13 mouse cellular contexts compared by ENCODE assay signal in the genomic region with DNA sequence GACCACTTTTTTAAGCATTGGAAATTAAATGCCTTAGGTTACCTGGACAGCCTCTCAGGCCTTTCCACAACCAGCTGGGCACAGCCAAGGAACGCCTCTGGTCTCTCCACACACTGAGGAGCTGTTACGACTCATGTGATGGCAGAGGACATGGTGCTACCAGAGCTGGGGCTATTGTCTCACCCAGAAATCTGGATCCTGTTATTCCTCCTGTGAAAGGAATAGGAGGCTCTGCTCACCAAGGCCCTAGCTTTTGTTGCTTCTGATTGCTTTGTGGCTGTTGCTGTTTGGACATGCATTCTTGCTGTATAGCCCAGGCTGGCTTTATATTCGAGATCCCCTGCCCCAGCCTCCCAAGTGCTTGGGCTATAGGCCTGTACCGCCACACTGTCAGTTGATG. TPM values are rescaled to one million over a fixed set of nuclear protein-coding genes. Genes with fewer than 3 reads are reported as not detected.
DNase-seq lines count a peak whose midpoint lies in the region; ATAC-seq and TF ChIP-seq lines count a peak whose summit lies in the region.
"Had no signal": no experiment of that assay in that cellular context is flagged by ENCODE, and none has a peak within 500 bp of the region (broad histone marks: within the 10 kb centered on the region; RNA-seq: fewer than 3 reads in every experiment).

No protein-coding gene starts in this region.

- no peak overlapping the region for H3ac ChIP-seq in myocyte (ENCODE audit: control insufficient read depth, insufficient read length)

- intact Hi-C loops in heart, postnatal 25 days (cut with DNase I), result loop anchor here (2.0 kb wide), 1 partner anchor 33 kb away; no protein-coding TSS in a partner anchor

- no peaks in the 10 kb centered on the region for H3K27me3 ChIP-seq in heart, embryonic 12.5 days (replicated peaks)
- no peaks in the 10 kb centered on the region for H3K27me3 ChIP-seq in kidney, embryonic 16.5 days (ENCODE audit: insufficient read depth, low read length)
- H3K27me3 ChIP-seq in embryonic facial prominence, embryonic 10.5 days (replicated peaks; ENCODE audit: low read depth, poor library complexity, severe bottlenecking), result no peaks in the 10 kb centered on the region
- H3K27me3 ChIP-seq in myocyte (ENCODE audit: control insufficient read depth, insufficient read depth, insufficient read length), result no peaks in the 10 kb centered on the region
- H3K27me3 ChIP-seq: midbrain, embryonic 15.5 days had no signal

- no peak for ATAC-seq in heart, embryonic 12.5 days (ENCODE audit: insufficient number of reproducible peaks, low FRiP score)
- ATAC-seq in kidney, embryonic 16.5 days (ENCODE audit: low FRiP score, low TSS enrichment), result no peak
- ATAC-seq: forebrain, embryonic 16.5 days; midbrain, embryonic 15.5 days had no signal

- peaks cover 63% of the 10 kb centered on the region for H3K79me2 ChIP-seq in myocyte (ENCODE audit: control insufficient read depth, insufficient read depth)

- 0 out of 2 replicates have a peak overlapping the region, but pooled peaks have one; percentile 85 for H3K27ac ChIP-seq in heart, embryonic 12.5 days (ENCODE audit: poor library complexity, severe bottlenecking)
- H3K27ac ChIP-seq in kidney, embryonic 16.5 days (ENCODE audit: low read length), result peak overlapping the region; percentile 81
- H3K27ac ChIP-seq in embryonic facial prominence, embryonic 10.5 days (replicated peaks), result peak overlapping the region; percentile 66

- H3K4me2 ChIP-seq in heart, embryonic 12.5 days, result no peak overlapping the region
- H3K4me2 ChIP-seq in kidney, embryonic 16.5 days (replicated peaks; ENCODE audit: low read depth, low read length), result no peak overlapping the region
- H3K4me2 ChIP-seq in myocyte (ENCODE audit: low read depth), result peak overlapping the region; percentile 98
- H3K4me2 ChIP-seq: midbrain, embryonic 15.5 days had no signal

- peaks cover 10% of the 10 kb centered on the region; the same call in 1 of the 2 replicates for H3K36me3 ChIP-seq in heart, embryonic 12.5 days
- H3K36me3 ChIP-seq in kidney, embryonic 16.5 days (ENCODE audit: insufficient read depth, low read length), result 0 out of 2 replicates have a peak, but pooled peaks cover 6% of the 10 kb centered on the region
- H3K36me3 ChIP-seq in embryonic facial prominence, embryonic 10.5 days (replicated peaks), result peaks cover 6% of the 10 kb centered on the region
- no peaks in the 10 kb centered on the region for H3K36me3 ChIP-seq in myocyte (ENCODE audit: control insufficient read depth, insufficient read depth)
- H3K36me3 ChIP-seq: midbrain, embryonic 15.5 days had no signal

- no peak for DNase-seq in heart, postnatal 25 days (ENCODE audit: low spot score)
- DNase-seq in kidney, adult 8-10 months, result no peak
- DNase-seq in embryonic facial prominence, embryonic 10.5 days (ENCODE audit: low spot score), result no peak
- no peak for DNase-seq in yolk sac, embryonic 10.5 days (ENCODE audit: low spot score)
- no peak for DNase-seq in cerebellum, postnatal 14 days
- DNase-seq: cerebellum, adult 11 months; kidney, postnatal 10 days; lung, adult 2 months had no signal

- no peak for TF ChIP-seq POLR2A in myocyte (IDR thresholded peaks at IDR 0.05; ENCODE audit: insufficient read length, low read depth)

- H3K9me3 ChIP-seq in heart, embryonic 12.5 days (replicated peaks), result no peaks in the 10 kb centered on the region
- H3K9me3 ChIP-seq in kidney, embryonic 16.5 days (ENCODE audit: low read length), result no peaks in the 10 kb centered on the region
- H3K9me3 ChIP-seq in embryonic facial prominence, embryonic 10.5 days, result no peaks in the 10 kb centered on the region
- H3K9me3 ChIP-seq: midbrain, embryonic 15.5 days had no signal

- H3K9ac ChIP-seq in heart, embryonic 12.5 days, result no peak overlapping the region
- 0 out of 2 replicates have a peak overlapping the region, but pooled peaks have one; percentile 12 for H3K9ac ChIP-seq in kidney, embryonic 16.5 days (replicated peaks; ENCODE audit: low read length)
- H3K9ac ChIP-seq: midbrain, embryonic 15.5 days had no signal

- no peak overlapping the region for H3K4me3 ChIP-seq in heart, embryonic 12.5 days
- H3K4me3 ChIP-seq in kidney, embryonic 16.5 days (ENCODE audit: low read length), result no peak overlapping the region
- no peak overlapping the region for H3K4me3 ChIP-seq in embryonic facial prominence, embryonic 10.5 days
- peak overlapping the region; percentile 26 for H3K4me3 ChIP-seq in myocyte
- H3K4me3 ChIP-seq: midbrain, embryonic 15.5 days had no signal

- 79% methylated on average over 4 of the region's 4 CpGs for WGBS in heart, embryonic 12.5 days
- WGBS in kidney, embryonic 16.5 days, result 78% methylated on average over 4 of the region's 4 CpGs
- 76% methylated on average over 4 of the region's 4 CpGs for WGBS in embryonic facial prominence, embryonic 10.5 days

- H3K4me1 ChIP-seq in heart, embryonic 12.5 days (replicated peaks), result peaks cover 46% of the 10 kb centered on the region
- H3K4me1 ChIP-seq in kidney, embryonic 16.5 days (ENCODE audit: insufficient read depth, low read length), result peaks cover 36% of the 10 kb centered on the region
- H3K4me1 ChIP-seq in embryonic facial prominence, embryonic 10.5 days, result peaks cover 51% of the 10 kb centered on the region
- H3K4me1 ChIP-seq: midbrain, embryonic 15.5 days had no signal

TF ChIP-seq in myocyte, 11 proteins besides CTCF, POLR2A, EP300 and RAD21:
- TF ChIP-seq REST (IDR thresholded peaks at IDR 0.05; ENCODE audit: insufficient read depth, insufficient read length), result no peak
- TF ChIP-seq SRF (IDR thresholded peaks at IDR 0.05; ENCODE audit: control insufficient read depth, insufficient read length, low read depth), result no peak
- no peak for TF ChIP-seq POLR2AphosphoS2 (IDR thresholded peaks at IDR 0.05; ENCODE audit: insufficient read length, low read depth)
- no peak for TF ChIP-seq MYOG (IDR thresholded peaks at IDR 0.05; ENCODE audit: control insufficient read depth in 1 of 3, insufficient read depth in 1 of 3, insufficient read length in 2 of 3, low read depth in 2 of 3)

RNA-seq across cellular contexts. Expression of a gene that starts 19.5 kb away (rescaled TPM):
- not detected in 2 replicates for polyA plus RNA-seq in heart, embryonic 12.5 days (2016; fragmentation: Nextera tagmentation; extraction: Ambion mirVana)
- total RNA-seq in heart, postnatal 25 days (2021), result not detected
- polyA plus RNA-seq in kidney, embryonic 16.5 days (2015; fragmentation: Nextera tagmentation; extraction: Ambion mirVana), result not detected in 2 replicates
- polyA plus RNA-seq in embryonic facial prominence, embryonic 10.5 days (2016; fragmentation: Nextera tagmentation; extraction: Ambion mirVana), result 0.22 TPM in 1 of 2 replicates, not detected in the other
- 110 TPM for polyA plus RNA-seq in myocyte (2012; fragmentation: generic; extraction: Trizol)

RNA-seq across cellular contexts. Expression of a gene that starts 29.2 kb away (rescaled TPM):
- polyA plus RNA-seq in heart, embryonic 12.5 days (2016; fragmentation: Nextera tagmentation; extraction: Ambion mirVana), result 0.69 and 1.0 TPM in 2 replicates
- 1 to 10 TPM; 1.1 to 1.7 TPM for total RNA-seq in heart, postnatal 25 days (2021)
- 30.4 and 35.0 TPM in 2 replicates for polyA plus RNA-seq in kidney, embryonic 16.5 days (2015; fragmentation: Nextera tagmentation; extraction: Ambion mirVana)
- 1.1 and 1.3 TPM in 2 replicates for polyA plus RNA-seq in embryonic facial prominence, embryonic 10.5 days (2016; fragmentation: Nextera tagmentation; extraction: Ambion mirVana)
- 2.4 TPM for polyA plus RNA-seq in myocyte (2012; fragmentation: generic; extraction: Trizol)

RNA-seq across cellular contexts. Expression of a gene that starts 34.7 kb away (rescaled TPM):
- polyA plus RNA-seq in heart, embryonic 12.5 days (2016; fragmentation: Nextera tagmentation; extraction: Ambion mirVana), result 13.8 and 16.1 TPM in 2 replicates
- total RNA-seq in heart, postnatal 25 days (2021), result 10 to 100 TPM; 22.3 to 23.8 TPM
- polyA plus RNA-seq in kidney, embryonic 16.5 days (2015; fragmentation: Nextera tagmentation; extraction: Ambion mirVana), result 35.9 and 37.8 TPM in 2 replicates
- 13.2 and 13.5 TPM in 2 replicates for polyA plus RNA-seq in embryonic facial prominence, embryonic 10.5 days (2016; fragmentation: Nextera tagmentation; extraction: Ambion mirVana)
- 141 TPM for polyA plus RNA-seq in myocyte (2012; fragmentation: generic; extraction: Trizol)

RNA-seq across cellular contexts. Expression of a gene that starts 35.3 kb away (rescaled TPM):
- polyA plus RNA-seq in heart, embryonic 12.5 days (2016; fragmentation: Nextera tagmentation; extraction: Ambion mirVana), result 21.6 and 26.3 TPM in 2 replicates
- 10 to 100 TPM; 13.2 to 17.2 TPM for total RNA-seq in heart, postnatal 25 days (2021)
- polyA plus RNA-seq in kidney, embryonic 16.5 days (2015; fragmentation: Nextera tagmentation; extraction: Ambion mirVana), result 41.1 and 45.6 TPM in 2 replicates
- polyA plus RNA-seq in embryonic facial prominence, embryonic 10.5 days (2016; fragmentation: Nextera tagmentation; extraction: Ambion mirVana), result 43.1 and 45.0 TPM in 2 replicates
- 34.2 TPM for polyA plus RNA-seq in myocyte (2012; fragmentation: generic; extraction: Trizol)

RNA-seq across cellular contexts. Expression of a gene that starts 35.8 kb away (rescaled TPM):
- polyA plus RNA-seq in heart, embryonic 12.5 days (2016; fragmentation: Nextera tagmentation; extraction: Ambion mirVana), result not detected in 2 replicates
- total RNA-seq in heart, postnatal 25 days (2021), result not detected
- 0.60 and 0.71 TPM in 2 replicates for polyA plus RNA-seq in kidney, embryonic 16.5 days (2015; fragmentation: Nextera tagmentation; extraction: Ambion mirVana)
- polyA plus RNA-seq in embryonic facial prominence, embryonic 10.5 days (2016; fragmentation: Nextera tagmentation; extraction: Ambion mirVana), result 0.17 TPM in 1 of 2 replicates, not detected in the other
- 0.30 TPM for polyA plus RNA-seq in myocyte (2012; fragmentation: generic; extraction: Trizol)
- polyA plus RNA-seq: forebrain, embryonic 16.5 days; midbrain, embryonic 15.5 days had no signal

Comparison
In these comparisons a context has a peak if more than half of its experiments do, and no peak if none do; other contexts are left out.
1. RNA of a gene that starts 19.5 kb away (polyA plus RNA-seq): 110 TPM in myocyte (single experiment); 0.22 TPM in embryonic facial prominence, embryonic 10.5 days, not detected in kidney, embryonic 16.5 days and not detected in heart, embryonic 12.5 days; every median in the first group is over 10 times any median in the second.
2. Peak in every context shown above with its lines, with median percentiles within 50 percentile points of each other: H3K27ac ChIP-seq.